Mouse (Mus musculus): Measurements from ENCODE around the gene Trpc1.

Gene Trpc1

GRCm38 (mm10) chr9:95697808-95698207 lies 52.4 kb downstream of the Trpc1 start:
- no peak for DNase-seq (ENCODE audit: inconsistent ontology term)

GRCm38 (mm10) chr9:95696581-95696980 lies 53.6 kb downstream of the Trpc1 start:
- no peak for DNase-seq (ENCODE audit: inconsistent ontology term)

- DNase-seq (ENCODE audit: inconsistent ontology term): no peak
Measured at GRCm38 (mm10) chr9:95695023-95695422, 55.2 kb downstream of the Trpc1 start.

GRCm38 (mm10) chr9:95694526-95694925 lies 55.6 kb downstream of the Trpc1 start:
- no peak for DNase-seq (ENCODE audit: inconsistent ontology term)

GRCm38 (mm10) chr9:95693528-95694100 lies 56.6 kb downstream of the Trpc1 start:
- no peak for DNase-seq (ENCODE audit: inconsistent ontology term)

- DNase-seq (ENCODE audit: inconsistent ontology term): no peak
Measured at GRCm38 (mm10) chr9:95692823-95693222, 57.4 kb downstream of the Trpc1 start.

GRCm38 (mm10) chr9:95688064-95688463 lies 62.1 kb downstream of the Trpc1 start:
- no peak for DNase-seq (ENCODE audit: inconsistent ontology term)

- no peak for DNase-seq (ENCODE audit: inconsistent ontology term)
Measured at GRCm38 (mm10) chr9:95685660-95686440, 64.3 kb downstream of the Trpc1 start.

- no peak for DNase-seq (ENCODE audit: inconsistent ontology term)
Measured at GRCm38 (mm10) chr9:95680691-95681090, 69.5 kb downstream of the Trpc1 start.

- DNase-seq (ENCODE audit: inconsistent ontology term): no peak
Measured at GRCm38 (mm10) chr9:95679966-95680365, 70.2 kb downstream of the Trpc1 start.

GRCm38 (mm10) chr9:95676021-95676420 lies 74.2 kb downstream of the Trpc1 start:
- DNase-seq (ENCODE audit: inconsistent ontology term): no peak

GRCm38 (mm10) chr9:95675064-95675699 lies 75.0 kb downstream of the Trpc1 start:
- DNase-seq (ENCODE audit: inconsistent ontology term): peak; percentile 66

- no peak for DNase-seq (ENCODE audit: inconsistent ontology term)
Measured at GRCm38 (mm10) chr9:95672760-95673159, 77.4 kb downstream of the Trpc1 start.

GRCm38 (mm10) chr9:95672331-95672730 lies 77.8 kb downstream of the Trpc1 start:
- DNase-seq (ENCODE audit: inconsistent ontology term): peak; percentile 20

- no peak for DNase-seq (ENCODE audit: inconsistent ontology term)
Measured at GRCm38 (mm10) chr9:95668306-95668705, 81.9 kb downstream of the Trpc1 start.

- peak; percentile 74 for DNase-seq (ENCODE audit: inconsistent ontology term)
Measured at GRCm38 (mm10) chr9:95667836-95668235, 82.3 kb downstream of the Trpc1 start.

- no peak for DNase-seq (ENCODE audit: inconsistent ontology term)
Measured at GRCm38 (mm10) chr9:95665835-95666234, 84.3 kb downstream of the Trpc1 start.

GRCm38 (mm10) chr9:95664290-95664989 lies 85.7 kb downstream of the Trpc1 start:
- DNase-seq (ENCODE audit: inconsistent ontology term): peak; percentile 85

GRCm38 (mm10) chr9:95657941-95658340 lies 92.2 kb downstream of the Trpc1 start:
- DNase-seq (ENCODE audit: inconsistent ontology term): peak; percentile 54

All from Muller cell, postnatal 12 days (primary cell).